Mouse (Mus musculus) testis, adult 2 months (tissue): ENCODE measurements around the gene Ppp2r5e.

Experiments used
- CTCF ChIP-seq: fragments of 200-500 bp; IDR thresholded peaks from 2 replicates; pipeline ENCODE4 v1.5.1; 2012; ENCODE audit warnings: low read depth, mild to moderate bottlenecking, inconsistent platforms, low read length, moderate library complexity; ENCODE audit not compliant: control insufficient read depth, insufficient read depth, insufficient replicate concordance
- POLR2A ChIP-seq: fragments of 200-500 bp; IDR thresholded peaks from 2 replicates; pipeline ENCODE4 v1.6.1; 2012; ENCODE audit warnings: low read depth, mild to moderate bottlenecking, inconsistent platforms, low read length, moderate library complexity; ENCODE audit not compliant: control insufficient read depth

GRCm38 (mm10) chr12:75552296-75552695, 43.7 kb downstream of the Ppp2r5e start:
- TF ChIP-seq CTCF (no peak), POLR2A (no peak)
